ENCODE assay signal across 27 mouse cellular contexts in the genomic region with DNA sequence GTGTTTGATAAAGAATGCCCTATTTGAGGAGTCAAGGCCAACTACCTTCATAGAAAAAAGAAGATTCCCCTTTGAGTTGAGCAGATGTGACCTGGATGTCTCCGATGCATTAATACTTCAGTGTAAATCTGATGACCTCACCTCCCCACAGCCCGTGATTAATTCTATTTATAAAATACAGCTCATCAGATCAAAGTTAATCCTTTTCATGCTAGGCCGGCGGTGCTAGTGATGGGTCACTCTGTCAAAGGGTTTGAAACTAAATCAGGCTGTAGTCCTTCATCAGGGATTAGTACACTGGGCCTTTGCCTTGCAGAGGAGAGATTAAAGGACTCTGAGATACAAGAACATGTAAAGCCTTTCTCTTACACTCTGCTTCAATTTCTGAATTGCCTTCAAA.
DNase-seq lines count a peak whose midpoint lies in the region; ATAC-seq lines count a peak whose summit lies in the region.
"Had no signal": no experiment of that assay in that cellular context is flagged by ENCODE, and none has a peak within 500 bp of the region (broad histone marks: within the 10 kb centered on the region; RNA-seq: fewer than 3 reads in every experiment).

No protein-coding gene starts in this region.

- H3K9ac ChIP-seq in midbrain, embryonic 11.5 days (ENCODE audit: low read length): no peak overlapping the region
- H3K9ac ChIP-seq in midbrain, embryonic 13.5 days (replicated peaks): no peak overlapping the region
- H3K9ac ChIP-seq: forebrain, embryonic 13.5 days; heart, embryonic 12.5 days; heart, embryonic 15.5 days; hindbrain, embryonic 13.5 days had no signal

- no peak for DNase-seq in midbrain, embryonic 11.5 days (ENCODE audit: low spot score, missing footprints)
- peak; percentile 5 for DNase-seq in Muller cell, postnatal 12 days (ENCODE audit: inconsistent ontology term)
- DNase-seq in brain, adult 2 months (ENCODE audit: low read depth, low spot score): peak; percentile 4
- peak; percentile 32 for DNase-seq in retina, embryonic 14.5 days (ENCODE audit: low spot score)
- DNase-seq in thymus, postnatal 0 days (ENCODE audit: low spot score): no peak
- no peak for DNase-seq in cerebellum, postnatal 10 days
- DNase-seq in right cerebral cortex, postnatal 4 days: no peak
- DNase-seq: adrenal gland, adult 8-10 months; adrenal gland, postnatal 25 days; cerebellum, adult 11 months; cerebellum, adult 8-10 months; cerebellum, postnatal 14 days; gastrocnemius, postnatal 10 days; gastrocnemius, postnatal 36 days; heart, postnatal 10 days; heart, postnatal 36 days had no signal

- peaks cover 15% of the 10 kb centered on the region for H3K4me1 ChIP-seq in midbrain, embryonic 11.5 days (ENCODE audit: control insufficient read depth, insufficient read depth, low read length)
- peaks cover 22% of the 10 kb centered on the region for H3K4me1 ChIP-seq in midbrain, embryonic 13.5 days (replicated peaks)
- H3K4me1 ChIP-seq: heart, embryonic 12.5 days; heart, embryonic 15.5 days had no signal

- no peak overlapping the region for H3K27ac ChIP-seq in midbrain, embryonic 11.5 days (ENCODE audit: low read depth, low read length)
- H3K27ac ChIP-seq in midbrain, embryonic 13.5 days: no peak overlapping the region
- H3K27ac ChIP-seq: forebrain, embryonic 10.5 days; forebrain, embryonic 13.5 days; heart, embryonic 15.5 days; hindbrain, embryonic 10.5 days; hindbrain, embryonic 13.5 days had no signal

- no peaks in the 10 kb centered on the region for H3K36me3 ChIP-seq in midbrain, embryonic 11.5 days (ENCODE audit: control insufficient read depth, insufficient read depth, low read length)
- H3K36me3 ChIP-seq in midbrain, embryonic 13.5 days: no peaks in the 10 kb centered on the region
- H3K36me3 ChIP-seq: forebrain, embryonic 10.5 days; heart, embryonic 12.5 days; heart, embryonic 15.5 days; hindbrain, embryonic 10.5 days; hindbrain, embryonic 13.5 days had no signal

- H3K27me3 ChIP-seq in midbrain, embryonic 11.5 days (ENCODE audit: control insufficient read depth, insufficient read depth, low read length): no peaks in the 10 kb centered on the region
- no peaks in the 10 kb centered on the region for H3K27me3 ChIP-seq in midbrain, embryonic 13.5 days
- H3K27me3 ChIP-seq: forebrain, embryonic 13.5 days; heart, embryonic 12.5 days; heart, embryonic 15.5 days; hindbrain, embryonic 13.5 days had no signal

- no peaks in the 10 kb centered on the region for H3K9me3 ChIP-seq in midbrain, embryonic 11.5 days (ENCODE audit: control insufficient read depth, low read length)
- H3K9me3 ChIP-seq in midbrain, embryonic 13.5 days: no peaks in the 10 kb centered on the region
- H3K9me3 ChIP-seq: forebrain, embryonic 10.5 days; forebrain, embryonic 13.5 days; heart, embryonic 12.5 days; heart, embryonic 15.5 days; hindbrain, embryonic 10.5 days; hindbrain, embryonic 13.5 days had no signal

- H3K4me2 ChIP-seq in midbrain, embryonic 11.5 days: no peak overlapping the region
- H3K4me2 ChIP-seq in midbrain, embryonic 13.5 days (replicated peaks): no peak overlapping the region
- H3K4me2 ChIP-seq: forebrain, embryonic 13.5 days; heart, embryonic 12.5 days; heart, embryonic 15.5 days; hindbrain, embryonic 13.5 days had no signal

- no peak overlapping the region for H3K4me3 ChIP-seq in midbrain, embryonic 11.5 days (ENCODE audit: low read depth, low read length)
- H3K4me3 ChIP-seq in midbrain, embryonic 13.5 days (replicated peaks): no peak overlapping the region
- H3K4me3 ChIP-seq: forebrain, embryonic 10.5 days; forebrain, embryonic 13.5 days; heart, embryonic 12.5 days; heart, embryonic 15.5 days; hindbrain, embryonic 10.5 days; hindbrain, embryonic 13.5 days had no signal

- peak; percentile 60 for ATAC-seq in midbrain, embryonic 11.5 days (ENCODE audit: low FRiP score)
- ATAC-seq in midbrain, embryonic 13.5 days: no peak
- ATAC-seq: activated CD4-positive, CD25-positive, alpha-beta regulatory T cell, adult 4 months; CD4-positive, CD25-positive, alpha-beta regulatory T cell, adult 4 months; forebrain, embryonic 13.5 days; forebrain, embryonic 16.5 days; hindbrain, embryonic 16.5 days had no signal

- 22% methylated on average over 4 of the region's 4 CpGs for WGBS in midbrain, embryonic 11.5 days
- 22% methylated on average over 4 of the region's 4 CpGs for WGBS in midbrain, embryonic 13.5 days

Comparison
In these comparisons a context has a peak if more than half of its experiments do, and no peak if none do; other contexts are left out.
1. DNase-seq: peak in Muller cell, postnatal 12 days (single experiment), brain, adult 2 months (single experiment) and retina, embryonic 14.5 days (single experiment); none in midbrain, embryonic 11.5 days (single experiment), thymus, postnatal 0 days (single experiment), cerebellum, postnatal 10 days (0 of 2) and right cerebral cortex, postnatal 4 days (single experiment).